Mouse (Mus musculus) ES-Bruce4 (cell line): Measurements from ENCODE around the gene Ifitm3.

ENCODE experiments used
- CTCF ChIP-seq: IDR thresholded peaks from one replicate; pipeline ENCODE4 v1.8.1; 2011; ENCODE audit warnings: low read depth, low read length
- EP300 ChIP-seq: IDR thresholded peaks from 2 replicates; pipeline ENCODE4 v1.6.1; 2011; ENCODE audit warnings: low read depth, low read length; ENCODE audit not compliant: insufficient read depth
- POLR2A ChIP-seq: IDR thresholded peaks from one replicate; pipeline ENCODE4 v1.8.1; 2011; ENCODE audit warnings: low read length; ENCODE audit not compliant: insufficient read depth

- TF ChIP-seq POLR2A (no peak), CTCF (no peak), EP300 (no peak)
These were observed 19.8 kb upstream of the Ifitm3 start for GRCm38 (mm10) chr7:141030390-141030789.
